Mouse (Mus musculus): ENCODE results near the gene Gsg1l. TPM values are rescaled to one million over a fixed set of nuclear protein-coding genes. Genes with fewer than 3 reads are reported as not detected.

Gsg1l gene
- total and polyA plus RNA-seq, 2 experiments from 2014 or later: 17.8 to 42.7 TPM

- no peak for TF ChIP-seq CTCF (IDR thresholded peaks at IDR 0.05)
Observed at GRCm38 (mm10) chr7:126111230-126111629, 29.0 kb upstream of the Gsg1l start.

GRCm38 (mm10) chr7:126109898-126110297 lies 27.7 kb upstream of the Gsg1l start:
- H3K4me1 ChIP-seq (ENCODE audit: insufficient read depth, low read length): no peaks in the 10 kb centered on the region
- H3K9me3 ChIP-seq (ENCODE audit: low read length): no peaks in the 10 kb centered on the region
- H3K4me3 ChIP-seq (ENCODE audit: low read depth, low read length): no peak overlapping the region
- H3K36me3 ChIP-seq (ENCODE audit: insufficient read depth, low read length): peaks cover 79% of the 10 kb centered on the region
- no peak overlapping the region for H3K27ac ChIP-seq (ENCODE audit: low read depth, low read length)
- no peak overlapping the region for H3K9ac ChIP-seq (replicated peaks; ENCODE audit: low read length, poor library complexity, severe bottlenecking)
- DNase-seq (ENCODE audit: low spot score): no peak
- WGBS: 95% methylated on average over 3 of the region's 3 CpGs
- ATAC-seq (ENCODE audit: low FRiP score): no peak
- no peak for TF ChIP-seq CTCF (IDR thresholded peaks at IDR 0.05)
- no peaks in the 10 kb centered on the region for H3K27me3 ChIP-seq (ENCODE audit: insufficient read depth, low read length)
- H3K4me2 ChIP-seq (ENCODE audit: low read depth, low read length, poor library complexity, severe bottlenecking): no peak overlapping the region

More at GRCm38 (mm10) chr7:126111230-126111629, 29.0 kb upstream of the Gsg1l start:
- Histone ChIP-seq H3K4me2 (ENCODE audit: low read depth, low read length, poor library complexity, severe bottlenecking) (no peak overlapping the region), H3K4me3 (ENCODE audit: low read depth, low read length) (no peak overlapping the region), H3K27me3 (ENCODE audit: insufficient read depth, low read length) (no peaks in the 10 kb centered on the region), H3K36me3 (ENCODE audit: insufficient read depth, low read length) (peaks cover 79% of the 10 kb centered on the region), H3K27ac (ENCODE audit: low read depth, low read length) (no peak overlapping the region), H3K4me1 (ENCODE audit: insufficient read depth, low read length) (no peaks in the 10 kb centered on the region), H3K9ac (replicated peaks; ENCODE audit: low read length, poor library complexity, severe bottlenecking) (no peak overlapping the region), H3K9me3 (ENCODE audit: low read length) (no peaks in the 10 kb centered on the region)
- DNase-seq (ENCODE audit: low spot score) (no peak), ATAC-seq (ENCODE audit: low FRiP score) (no peak)
- WGBS: 78% methylated on average over 2 of the region's 2 CpGs

- Histone ChIP-seq H3K9me3 (ENCODE audit: low read length) (no peaks in the 10 kb centered on the region), H3K27ac (ENCODE audit: low read depth, low read length) (no peak overlapping the region), H3K4me1 (ENCODE audit: insufficient read depth, low read length) (no peaks in the 10 kb centered on the region), H3K4me2 (ENCODE audit: low read depth, low read length, poor library complexity, severe bottlenecking) (no peak overlapping the region), H3K27me3 (ENCODE audit: insufficient read depth, low read length) (no peaks in the 10 kb centered on the region), H3K36me3 (ENCODE audit: insufficient read depth, low read length) (peaks cover 54% of the 10 kb centered on the region), H3K9ac (replicated peaks; ENCODE audit: low read length, poor library complexity, severe bottlenecking) (no peak overlapping the region), H3K4me3 (ENCODE audit: low read depth, low read length) (no peak overlapping the region)
- ATAC-seq (ENCODE audit: low FRiP score) (no peak), DNase-seq (ENCODE audit: low spot score) (no peak)
- no peak for TF ChIP-seq CTCF (IDR thresholded peaks at IDR 0.05)
- 97% methylated on average over 11 of the region's 11 CpGs for WGBS
Observed at GRCm38 (mm10) chr7:126100440-126100839, 18.2 kb upstream of the Gsg1l start.

GRCm38 (mm10) chr7:126099835-126100234 lies 17.6 kb upstream of the Gsg1l start:
- DNase-seq (ENCODE audit: low spot score) (no peak), ATAC-seq (ENCODE audit: low FRiP score) (no peak)
- Histone ChIP-seq H3K9ac (replicated peaks; ENCODE audit: low read length, poor library complexity, severe bottlenecking) (no peak overlapping the region), H3K36me3 (ENCODE audit: insufficient read depth, low read length) (peaks cover 50% of the 10 kb centered on the region), H3K4me1 (ENCODE audit: insufficient read depth, low read length) (no peaks in the 10 kb centered on the region), H3K27ac (ENCODE audit: low read depth, low read length) (no peak overlapping the region), H3K4me3 (ENCODE audit: low read depth, low read length) (no peak overlapping the region), H3K27me3 (ENCODE audit: insufficient read depth, low read length) (no peaks in the 10 kb centered on the region), H3K4me2 (ENCODE audit: low read depth, low read length, poor library complexity, severe bottlenecking) (no peak overlapping the region), H3K9me3 (ENCODE audit: low read length) (no peaks in the 10 kb centered on the region)
- WGBS: 86% methylated on average over 2 of the region's 2 CpGs
- no peak for TF ChIP-seq CTCF (IDR thresholded peaks at IDR 0.05)

- Histone ChIP-seq H3K4me1 (ENCODE audit: insufficient read depth, low read length) (no peaks in the 10 kb centered on the region), H3K27me3 (ENCODE audit: insufficient read depth, low read length) (no peaks in the 10 kb centered on the region), H3K36me3 (ENCODE audit: insufficient read depth, low read length) (peaks cover 44% of the 10 kb centered on the region), H3K9ac (replicated peaks; ENCODE audit: low read length, poor library complexity, severe bottlenecking) (no peak overlapping the region), H3K4me2 (ENCODE audit: low read depth, low read length, poor library complexity, severe bottlenecking) (no peak overlapping the region), H3K4me3 (ENCODE audit: low read depth, low read length) (no peak overlapping the region), H3K27ac (ENCODE audit: low read depth, low read length) (no peak overlapping the region), H3K9me3 (ENCODE audit: low read length) (no peaks in the 10 kb centered on the region)
- ATAC-seq (ENCODE audit: low FRiP score) (no peak), DNase-seq (ENCODE audit: low spot score) (no peak)
- WGBS: 97% methylated on average over 7 of the region's 7 CpGs
- no peak for TF ChIP-seq CTCF (IDR thresholded peaks at IDR 0.05)
Observed at GRCm38 (mm10) chr7:126099163-126099775, 17.1 kb upstream of the Gsg1l start.

GRCm38 (mm10) chr7:126097219-126097915 lies 15.2 kb upstream of the Gsg1l start:
- Histone ChIP-seq H3K9ac (replicated peaks; ENCODE audit: low read length, poor library complexity, severe bottlenecking) (no peak overlapping the region), H3K9me3 (ENCODE audit: low read length) (no peaks in the 10 kb centered on the region), H3K27me3 (ENCODE audit: insufficient read depth, low read length) (no peaks in the 10 kb centered on the region), H3K4me3 (ENCODE audit: low read depth, low read length) (no peak overlapping the region), H3K36me3 (ENCODE audit: insufficient read depth, low read length) (peaks cover 33% of the 10 kb centered on the region), H3K4me1 (ENCODE audit: insufficient read depth, low read length) (no peaks in the 10 kb centered on the region), H3K27ac (ENCODE audit: low read depth, low read length) (no peak overlapping the region), H3K4me2 (ENCODE audit: low read depth, low read length, poor library complexity, severe bottlenecking) (no peak overlapping the region)
- DNase-seq (ENCODE audit: low spot score) (no peak), ATAC-seq (ENCODE audit: low FRiP score) (no peak)
- 86% methylated on average over 7 of the region's 9 CpGs for WGBS
- TF ChIP-seq CTCF (IDR thresholded peaks at IDR 0.05): no peak

Measured in midbrain, postnatal 0 days (tissue).